Mouse (Mus musculus) gastrocnemius, postnatal 4 days (tissue): ENCODE data around the gene Galnt14. TPM values are rescaled to one million over a fixed set of nuclear protein-coding genes. Genes with fewer than 3 reads are reported as not detected.

ENCODE experiments used
- DNase-seq, 2 experiments: peaks; one replicate each; pipeline ENCODE4 v3.0.0; 2021 to 2022; ENCODE audit warnings: low spot score in 2 of 2, mixed read lengths in 2 of 2
- long read RNA-seq, 2 experiments: library from polyadenylated mRNA; stranded (forward); transcript quantifications; one replicate each; pipeline ENCODE4 v2.0.0; 2021
- total RNA-seq, 2 experiments: library from RNA; stranded (reverse); gene quantifications; 2 replicates each; pipeline ENCODE4 v1.2.3; 2021

The Galnt14 gene
- total RNA-seq: under 1 TPM; 0.31 to 0.39 TPM
- long read RNA-seq, experiment 1: 0 reads
- long read RNA-seq, experiment 2: 0 reads

DNA sequence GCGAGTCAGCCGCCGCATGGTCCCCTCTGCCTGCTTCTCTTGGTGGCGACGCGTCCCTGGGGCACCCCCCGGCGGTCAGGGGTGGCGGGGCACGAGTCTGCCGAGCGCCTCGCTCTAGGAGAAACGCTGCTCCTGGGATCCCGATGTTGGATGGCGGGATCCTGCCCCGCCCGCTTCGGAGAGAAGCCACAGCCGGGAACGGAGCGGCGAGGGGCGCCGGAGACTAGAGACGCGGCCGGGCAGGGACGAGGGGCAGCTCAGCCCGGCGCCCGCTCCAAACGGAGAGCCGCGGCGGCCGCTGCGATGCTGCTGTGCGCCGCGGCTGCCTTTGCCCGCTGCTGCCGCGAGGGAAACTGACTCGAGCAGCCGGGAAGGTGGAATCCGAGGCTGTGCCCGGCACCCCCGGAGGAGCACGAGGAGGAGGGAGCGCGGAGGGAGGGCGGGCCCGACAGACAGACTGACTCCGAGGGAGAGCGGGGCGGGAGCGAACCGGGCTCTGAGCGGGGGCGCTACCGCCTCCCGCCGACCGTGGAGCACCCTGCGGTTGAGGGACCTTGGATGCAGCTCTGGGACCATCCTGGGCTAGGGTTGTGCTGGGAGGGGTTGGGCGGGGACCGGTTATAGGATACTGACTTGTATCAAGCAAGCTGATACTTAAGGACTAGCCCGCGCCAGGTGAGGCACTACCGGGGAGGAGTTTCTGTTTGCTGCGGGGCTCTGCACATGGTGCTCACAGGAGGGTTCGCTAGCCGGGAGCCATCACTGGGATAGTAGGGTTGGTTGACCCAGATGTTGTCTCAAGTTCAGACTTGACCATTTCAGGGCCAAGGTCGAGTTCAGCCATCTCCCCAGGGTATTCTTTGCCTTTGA is at the start of gene Galnt14:
TSS of gene Galnt14 (minus strand) at position 412 of the 870 bp plus-strand sequence.
- DNase-seq: peak; percentile 42 to 51

DNA sequence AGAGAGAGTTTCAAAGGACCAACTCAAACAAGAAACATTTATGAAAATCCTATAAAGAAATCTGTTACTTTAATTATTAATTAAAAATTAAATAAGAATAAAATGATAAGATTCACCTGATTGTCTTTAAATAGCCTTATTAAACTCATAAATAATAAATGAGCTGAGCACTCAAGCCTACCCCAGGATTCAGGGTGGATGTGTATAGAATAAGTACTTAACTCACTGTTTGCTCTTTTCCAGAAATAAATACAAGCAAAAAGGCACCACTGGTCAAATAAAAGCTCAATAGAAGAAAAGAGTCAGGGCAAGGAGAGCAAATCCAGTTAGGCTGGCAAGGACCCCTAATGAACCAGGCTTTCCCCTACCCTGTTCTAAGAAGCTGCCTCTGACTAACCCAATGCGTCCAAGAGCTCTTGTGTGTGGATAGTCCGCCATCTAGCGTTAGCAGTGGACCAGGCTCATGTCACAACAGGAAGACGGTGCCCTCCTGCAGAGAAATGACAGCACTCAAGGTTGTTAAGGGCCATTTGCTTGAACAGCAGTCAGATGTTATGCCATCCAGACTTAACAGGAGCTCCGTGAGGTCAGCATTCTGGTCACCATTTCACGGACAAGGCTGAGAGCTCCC is 33.5 kb upstream of the Galnt14 start:
- peak; percentile 31 to 64 for DNase-seq

DNA sequence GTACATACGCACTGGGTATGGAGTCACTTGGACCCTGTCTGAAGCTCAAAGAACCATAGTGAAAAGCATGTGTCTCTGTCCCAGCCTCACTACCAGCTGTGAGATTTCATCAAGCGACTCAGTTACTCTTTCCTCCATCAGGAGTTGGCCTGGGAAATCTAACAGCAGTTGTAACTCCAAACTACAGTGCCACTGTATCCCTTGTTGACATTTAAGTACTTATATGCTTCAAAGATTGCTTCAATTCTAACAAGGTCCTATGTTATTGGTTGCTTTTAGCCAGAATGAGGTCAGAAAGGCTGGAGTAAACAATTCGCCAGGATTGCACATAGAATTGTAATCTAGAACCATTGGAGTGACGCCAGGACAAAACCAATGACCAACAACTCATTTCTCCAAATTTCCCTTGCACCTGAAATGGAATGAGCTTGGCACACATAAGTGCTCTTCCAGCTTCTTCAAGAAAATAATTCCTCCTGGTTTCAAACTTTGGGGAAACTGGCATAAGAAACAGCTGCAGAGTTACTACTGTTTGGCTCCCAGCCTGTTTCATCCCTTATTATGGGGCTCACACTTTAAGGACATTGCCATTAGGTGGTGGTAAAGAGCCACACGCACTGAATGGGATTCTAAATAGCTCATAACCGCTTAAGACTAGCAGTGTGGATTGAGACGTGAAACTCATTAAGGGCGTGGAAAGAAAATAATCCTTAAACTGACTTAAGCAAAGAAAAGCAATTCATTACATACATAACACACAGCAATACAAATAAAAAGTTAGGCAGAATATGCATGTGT is 13.8 kb upstream of the Galnt14 start:
- no peak for DNase-seq

DNA sequence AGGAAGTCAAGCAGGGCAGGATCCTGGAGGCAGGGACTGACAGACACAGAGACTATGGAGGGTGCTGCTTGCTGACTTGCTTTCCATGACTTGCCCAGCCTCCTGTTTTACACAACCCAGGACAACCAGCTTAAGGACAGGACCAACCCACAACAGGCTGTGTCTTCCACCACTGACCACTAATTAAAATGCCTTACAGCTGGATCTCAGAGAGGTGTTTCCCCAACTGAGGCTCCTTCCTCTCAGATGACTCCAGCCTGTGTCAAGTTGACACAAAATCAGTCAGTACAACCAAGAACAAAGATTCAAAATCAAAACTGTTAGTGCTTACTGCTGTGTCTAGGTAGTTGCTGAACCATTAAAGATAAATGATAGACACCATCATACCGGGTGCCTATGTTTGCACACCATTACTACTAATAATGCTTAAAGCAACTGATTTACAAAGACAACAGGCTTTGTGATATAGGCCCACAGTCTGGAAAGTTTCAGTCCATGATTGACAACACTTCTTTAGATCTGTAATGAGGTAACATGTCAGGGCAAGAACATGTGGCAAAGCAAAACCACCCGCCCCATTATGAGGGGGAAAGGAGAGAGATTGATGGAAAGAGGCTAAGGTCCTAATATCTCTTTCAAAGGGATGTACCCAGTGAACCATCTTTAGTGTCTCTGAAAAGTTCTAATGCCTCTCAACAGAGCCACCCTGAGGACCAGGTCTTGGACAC is 8.9 kb upstream of the Galnt14 start:
- no peak for DNase-seq

DNA sequence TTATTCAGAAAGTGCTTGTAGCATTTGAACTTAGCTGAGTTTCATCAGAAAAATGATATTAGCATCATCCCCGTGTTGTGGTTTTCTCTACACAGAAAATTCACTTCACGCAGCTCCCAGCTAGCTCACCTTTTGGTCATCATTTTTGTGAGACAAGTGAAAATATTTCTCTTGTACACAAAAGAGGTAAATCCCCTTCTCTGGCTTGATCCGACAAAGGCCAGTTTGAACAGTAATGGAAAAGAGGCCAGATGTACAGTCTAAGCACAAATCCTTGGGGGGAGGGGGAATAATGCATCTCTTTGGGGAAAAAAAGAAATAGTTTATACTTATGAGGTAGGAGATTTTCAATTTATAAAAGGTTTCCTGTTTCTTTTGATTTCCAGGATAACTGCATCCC is 6.4 kb upstream of the Galnt14 start:
- no peak for DNase-seq

DNA sequence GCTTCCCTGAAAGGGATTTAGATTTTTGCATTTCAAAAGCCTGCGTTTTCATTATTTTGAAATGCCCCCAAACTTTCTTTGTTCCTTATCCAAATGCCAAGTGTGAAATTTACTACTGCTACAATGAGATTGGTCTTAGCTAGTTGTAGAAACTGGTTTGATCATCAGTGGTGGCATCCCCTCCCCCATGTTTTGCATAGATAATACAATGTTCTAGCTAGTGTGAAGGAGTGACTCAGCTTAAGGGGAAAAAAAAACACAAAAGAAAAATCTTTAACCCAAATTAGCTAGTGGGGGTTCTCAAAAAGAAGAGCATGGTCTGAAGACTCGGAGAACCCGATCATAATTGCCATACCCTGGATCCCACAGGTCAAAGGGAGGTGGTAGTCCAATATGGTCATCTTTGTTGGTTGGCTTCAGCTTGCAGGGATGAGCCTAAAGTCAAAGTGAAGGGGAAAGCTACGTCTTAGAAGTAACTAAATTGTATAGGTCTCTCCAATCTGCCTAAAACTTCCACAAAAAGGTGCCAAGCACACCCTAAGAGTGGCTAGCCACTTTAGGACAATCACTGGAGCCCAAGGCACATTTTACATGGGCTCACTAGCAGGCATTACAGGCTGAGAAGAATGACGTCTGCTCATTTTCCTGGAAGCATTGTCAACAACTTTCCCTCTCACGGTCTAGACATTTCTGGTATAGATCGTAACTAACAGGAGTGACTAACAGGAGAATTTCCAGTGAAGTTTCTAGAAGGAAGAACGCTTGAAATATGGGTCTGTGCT is 4.4 kb upstream of the Galnt14 start:
- no peak for DNase-seq

DNA sequence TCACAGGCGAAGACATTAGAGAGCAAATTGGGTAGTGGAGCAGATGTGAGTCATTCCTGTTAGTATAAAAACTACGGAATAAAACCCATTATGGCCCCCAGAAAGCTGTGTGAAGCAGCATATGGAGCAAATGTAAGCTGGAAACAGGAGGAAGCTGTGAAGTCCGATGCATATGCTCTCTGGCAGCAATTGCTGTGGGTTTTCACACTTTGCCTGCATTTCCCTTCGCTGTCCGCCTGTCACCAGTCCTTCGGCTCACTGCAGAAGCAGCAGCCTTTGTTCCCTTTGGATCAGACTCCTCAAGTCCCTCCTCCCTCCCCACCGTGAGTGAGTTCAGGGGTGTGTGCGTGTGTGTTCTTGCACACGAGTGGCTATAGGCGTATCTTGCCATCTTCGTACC is 3.1 kb upstream of the Galnt14 start:
- DNase-seq: no peak

DNA sequence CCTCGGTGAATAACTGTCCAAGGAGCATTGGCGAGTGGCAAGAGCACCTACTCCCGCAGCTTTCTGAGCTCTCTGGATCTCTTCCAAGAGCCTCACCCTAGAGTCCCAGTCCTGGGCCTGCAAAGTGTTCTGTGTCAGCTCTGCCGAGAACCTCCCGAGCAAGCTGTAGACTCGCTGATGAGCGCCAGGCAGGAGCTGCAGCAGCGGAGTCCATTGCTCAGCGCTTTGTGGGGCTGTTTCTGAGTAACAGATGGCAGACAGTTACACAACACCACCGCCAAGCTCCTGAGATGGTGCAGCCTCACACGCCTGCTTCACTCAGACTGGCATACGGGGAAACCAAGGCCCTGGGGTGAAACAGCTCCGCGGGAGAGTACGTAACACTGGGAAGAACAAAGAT is 1.7 kb upstream of the Galnt14 start:
- no peak for DNase-seq

DNA sequence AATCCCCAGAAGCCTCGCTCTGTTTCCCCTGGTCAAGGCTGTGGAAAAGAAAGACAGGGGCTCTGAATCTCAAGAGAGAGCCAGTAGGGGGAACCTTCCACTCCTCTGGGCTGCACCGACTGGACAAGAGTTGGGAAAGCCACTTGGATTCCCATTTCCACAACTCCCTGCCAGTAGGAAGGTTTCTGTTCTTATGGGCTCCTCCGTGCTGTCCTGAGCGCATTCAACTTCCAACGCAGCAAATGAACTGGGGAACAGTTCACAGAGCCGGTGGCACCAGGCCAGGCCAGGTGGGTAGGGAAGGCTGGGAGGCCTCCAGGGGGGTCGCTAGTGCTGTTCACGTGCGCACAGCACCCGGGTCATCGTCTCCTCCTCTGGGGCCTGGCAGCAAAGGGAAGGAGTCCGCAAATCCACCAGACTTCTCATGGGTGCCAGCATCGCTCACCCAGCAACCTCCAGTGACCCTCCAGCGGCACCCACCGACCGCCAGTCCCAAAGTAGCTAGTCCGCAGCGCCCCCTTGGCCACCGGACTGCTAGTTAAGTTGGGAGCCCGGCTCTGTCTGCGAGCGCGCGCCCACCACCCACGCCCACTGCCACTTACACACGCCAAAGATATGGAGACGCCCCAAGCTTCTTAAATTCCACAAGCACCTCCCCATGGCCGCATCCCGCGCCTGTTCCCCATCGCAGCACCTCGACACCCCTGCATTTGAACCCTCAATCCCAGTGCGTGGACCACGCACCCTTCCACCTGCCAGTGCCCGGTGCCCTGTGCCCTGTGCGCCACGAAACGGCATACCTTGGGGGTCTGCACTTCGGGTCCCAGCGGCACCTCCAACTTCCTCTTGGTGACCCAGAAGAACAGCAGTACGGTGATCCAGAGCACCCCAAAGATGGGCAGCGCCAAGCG is 867 bp downstream of the Galnt14 start:
- peak in 1 of 2 experiments; percentile 14 for DNase-seq

DNA sequence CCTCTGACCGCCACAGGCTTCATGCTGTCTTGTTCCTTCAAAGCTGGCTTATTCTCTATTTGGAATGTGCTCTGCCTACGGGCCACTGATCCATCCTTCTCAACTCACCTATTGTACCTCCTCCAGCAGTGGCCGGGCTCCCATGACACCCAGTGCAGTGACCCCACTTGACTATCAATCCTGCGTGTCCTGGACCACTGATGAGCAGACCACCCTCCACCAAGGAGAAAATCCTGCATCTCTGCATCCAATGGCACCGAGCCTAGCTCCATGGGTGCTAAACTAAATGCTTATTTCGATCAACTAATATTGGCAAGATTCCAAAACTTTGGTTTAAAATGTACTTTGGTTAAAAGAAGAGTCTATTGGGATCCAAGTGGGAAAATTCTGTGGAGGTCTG is 1.8 kb downstream of the Galnt14 start:
- no peak for DNase-seq

DNA sequence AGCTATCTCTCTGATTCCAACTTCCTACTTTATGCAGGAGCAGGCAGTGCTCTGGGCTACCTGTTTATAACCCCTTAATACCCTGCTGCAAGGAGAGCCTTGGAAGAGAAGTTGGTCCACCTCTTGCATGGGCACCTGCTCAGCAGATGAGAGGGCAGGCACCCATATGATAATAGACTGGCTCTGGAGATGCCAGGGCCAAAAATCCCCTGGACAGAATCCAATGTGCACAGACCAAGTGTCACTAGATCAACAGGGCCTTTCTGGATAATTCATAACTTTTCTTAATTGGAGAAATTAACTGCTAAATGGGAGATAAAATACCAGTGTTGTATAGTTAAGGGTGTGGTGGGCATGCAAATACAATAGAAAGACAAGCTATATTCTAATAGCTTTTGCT is 6.7 kb downstream of the Galnt14 start:
- DNase-seq: no peak

DNA sequence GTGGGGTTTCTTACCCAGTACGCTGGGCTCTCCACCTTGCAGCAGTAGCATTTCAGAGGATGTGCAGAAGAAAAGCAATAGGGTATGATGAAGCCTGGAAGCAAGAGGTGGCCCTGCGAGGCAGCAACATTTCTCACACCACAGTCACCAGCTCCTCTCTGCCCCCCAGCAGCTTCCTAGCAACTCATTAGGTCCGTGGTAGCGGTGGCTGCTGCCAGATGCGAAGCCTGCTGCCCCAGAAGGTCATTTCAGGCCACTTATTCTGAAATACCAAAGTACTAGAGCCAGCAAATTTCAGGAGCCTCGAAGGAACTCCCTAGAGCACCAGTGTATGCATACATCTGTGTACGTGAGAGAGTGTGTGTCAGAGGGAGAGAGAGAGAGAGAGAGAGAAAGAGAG is 9.2 kb downstream of the Galnt14 start:
- no peak for DNase-seq

DNA sequence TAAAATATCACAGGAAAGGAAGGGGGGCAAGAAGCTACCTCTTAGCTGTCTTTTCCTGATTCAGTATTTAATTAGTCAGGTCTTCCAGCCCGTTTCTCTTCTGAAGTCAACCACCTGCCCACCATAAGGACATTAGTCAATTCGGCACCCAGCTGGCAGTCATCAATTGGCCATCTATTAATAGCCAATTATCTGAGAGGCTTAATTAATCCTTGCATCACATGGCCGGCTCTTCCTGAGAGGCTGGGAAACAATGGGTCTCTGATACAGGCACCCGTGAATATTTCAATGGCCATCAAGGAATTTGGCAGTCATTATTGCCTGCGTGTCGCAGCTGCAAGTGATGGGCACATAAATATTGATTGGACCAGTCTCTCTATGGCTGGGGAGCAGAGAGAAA is 10.4 kb downstream of the Galnt14 start:
- no peak for DNase-seq

DNA sequence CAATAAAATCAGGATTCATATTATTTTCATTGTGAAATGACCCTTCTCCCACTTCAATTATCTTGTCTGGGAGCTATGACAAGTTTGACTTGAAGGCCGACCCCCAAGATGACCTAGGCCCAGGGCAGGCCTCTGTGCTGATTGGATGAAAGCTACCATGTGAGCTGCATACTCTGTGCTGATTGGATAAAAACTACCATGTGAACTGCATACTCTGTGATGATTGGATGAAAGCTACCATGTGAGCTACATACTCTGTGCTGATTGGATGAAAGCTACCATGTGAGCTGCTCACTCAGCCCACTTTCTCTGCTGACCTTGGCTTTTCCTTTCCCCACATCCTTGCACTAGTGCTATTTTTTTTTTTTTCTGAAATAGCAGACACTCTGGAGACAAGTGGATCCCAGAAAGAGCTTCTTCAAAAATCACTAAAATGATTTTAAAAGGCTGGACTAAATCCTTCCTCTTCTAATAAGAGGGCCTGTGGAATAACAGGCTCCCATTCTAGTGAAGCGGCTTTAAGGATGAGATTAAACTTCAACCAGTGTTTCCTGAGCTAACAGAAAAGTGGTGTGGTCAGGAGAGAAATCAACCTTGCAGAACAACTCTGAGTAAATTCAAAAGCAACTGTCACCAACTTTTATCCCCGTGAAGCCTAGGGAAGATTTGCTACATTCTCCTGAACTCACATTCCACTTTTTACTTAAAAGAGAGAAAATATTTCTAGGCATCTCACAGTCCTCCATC is 15.9 kb downstream of the Galnt14 start:
- no peak for DNase-seq

DNA sequence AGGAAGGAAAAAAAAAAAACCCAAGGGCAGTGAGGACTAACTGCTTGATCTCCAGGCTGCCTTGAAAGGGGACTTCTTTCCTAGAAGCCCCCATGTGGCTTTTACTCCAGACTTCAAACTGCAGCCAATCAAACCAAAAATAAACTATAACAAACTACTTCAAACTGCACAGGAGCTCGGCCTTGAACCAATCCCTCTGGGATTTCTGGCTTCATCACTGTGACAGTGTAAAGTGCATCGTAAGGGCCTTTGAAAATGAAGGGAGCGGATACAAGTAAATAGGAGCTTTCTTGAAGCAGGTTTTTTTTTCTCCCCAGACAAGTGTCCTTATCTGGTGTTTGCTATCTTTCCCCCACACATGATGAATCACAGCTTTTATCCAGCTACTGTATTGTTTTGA is 22.0 kb downstream of the Galnt14 start:
- DNase-seq: no peak

DNA sequence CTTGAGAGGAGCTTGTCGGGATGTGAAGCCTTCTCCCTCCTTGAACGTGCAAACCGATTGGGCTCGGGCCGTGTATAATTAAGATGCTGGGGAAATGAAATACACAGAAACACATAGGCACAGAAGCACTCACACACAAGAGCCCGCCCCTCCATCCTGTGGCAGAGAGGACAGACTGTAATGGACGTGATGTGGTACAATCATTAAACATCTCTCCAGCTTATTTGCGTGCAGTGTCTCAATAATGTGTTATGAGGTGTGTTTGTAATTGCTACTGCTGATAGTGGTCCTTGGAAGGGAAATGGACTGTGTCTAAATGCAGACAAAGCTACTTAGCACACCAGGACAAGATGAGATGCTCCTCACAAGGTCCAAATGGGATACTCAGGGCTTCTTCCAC is 24.0 kb downstream of the Galnt14 start:
- no peak for DNase-seq

DNA sequence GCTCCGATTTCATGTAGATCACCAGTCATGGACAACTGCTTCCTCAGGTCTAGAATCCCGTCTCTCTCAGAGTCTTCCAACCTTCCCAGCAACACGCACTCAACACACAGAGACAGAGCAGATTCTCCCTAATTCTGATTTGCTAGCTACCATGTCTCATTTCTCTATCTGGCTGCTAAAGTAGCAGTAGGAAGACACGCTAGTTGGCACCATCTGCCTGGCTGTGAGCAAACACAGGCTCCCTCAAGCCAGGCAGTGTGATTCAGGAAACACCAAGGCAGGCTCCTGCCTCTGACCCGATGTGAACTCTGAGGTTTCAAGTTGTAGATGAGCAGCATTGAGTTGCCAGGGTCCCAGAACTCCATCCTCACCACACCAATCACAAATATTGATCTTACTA is 25.5 kb downstream of the Galnt14 start:
- DNase-seq: no peak

DNA sequence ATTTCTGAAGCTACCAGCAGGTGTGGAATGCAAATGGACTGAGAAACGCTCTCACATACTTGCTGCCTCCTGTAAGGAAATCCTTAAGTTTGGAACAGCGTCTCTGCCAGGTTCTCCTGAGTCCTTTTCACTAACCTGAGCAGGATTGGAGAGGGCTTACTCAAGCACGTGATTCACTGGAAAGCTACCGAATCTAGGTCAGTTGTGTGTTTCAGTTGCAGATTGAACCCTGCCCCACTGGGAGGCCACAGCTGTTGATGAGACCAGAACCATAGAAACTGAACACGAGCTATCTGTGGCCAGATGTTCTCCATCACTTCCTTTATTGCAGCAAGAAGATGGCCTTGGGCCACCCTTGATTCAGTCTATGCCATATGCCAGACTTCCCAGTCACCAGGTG is 38.3 kb downstream of the Galnt14 start:
- DNase-seq: no peak

DNA sequence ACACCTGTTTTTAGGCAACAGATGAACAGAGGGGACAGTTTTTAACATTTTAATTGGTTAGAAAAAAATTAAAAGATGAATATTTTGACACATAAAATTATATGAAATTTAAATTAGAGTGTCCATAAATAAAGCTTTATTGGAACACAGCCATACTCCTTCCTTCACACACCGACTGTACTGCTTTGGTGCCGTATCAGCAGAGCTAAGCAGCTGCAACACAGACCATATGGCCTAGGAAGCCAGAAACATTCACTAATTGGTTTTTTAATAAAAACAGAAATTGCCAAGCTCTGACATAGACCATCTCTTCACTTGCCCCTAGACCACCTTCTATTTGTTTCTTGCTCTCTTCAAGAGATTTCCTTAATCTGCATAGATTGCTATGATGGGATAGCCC is 40.2 kb downstream of the Galnt14 start:
- DNase-seq: no peak
